Mouse (Mus musculus) thymus, adult 2 months (tissue): ENCODE data around the gene Fnip2. TPM values are rescaled to one million over a fixed set of nuclear protein-coding genes. Genes with fewer than 3 reads are reported as not detected.

Source experiments
- DNase-seq: peaks from one replicate; pipeline ENCODE4 v3.0.0; 2021
- H3K27ac ChIP-seq: fragments of 200-500 bp; 2 replicates; pipeline ENCODE4 v1.5.1; 2012; ENCODE audit warnings: low read length, control low read depth; ENCODE audit not compliant: control insufficient read depth, insufficient read depth
- H3K27me3 ChIP-seq: fragments of 200-500 bp; 2 replicates; pipeline ENCODE4 v1.6.1; 2012; ENCODE audit warnings: mild to moderate bottlenecking, low read length, moderate library complexity, mixed read lengths; ENCODE audit not compliant: control insufficient read depth, insufficient read depth
- H3K36me3 ChIP-seq: fragments of 200-500 bp; 2 replicates; pipeline ENCODE4 v1.6.1; 2012; ENCODE audit warnings: mild to moderate bottlenecking, low read length, moderate library complexity; ENCODE audit not compliant: control insufficient read depth, insufficient read depth
- H3K4me1 ChIP-seq: fragments of 200-500 bp; replicated peaks from 2 replicates; pipeline ENCODE4 v1.6.1; 2012; ENCODE audit warnings: low read length; ENCODE audit not compliant: control insufficient read depth, insufficient read depth
- H3K4me3 ChIP-seq: fragments of 200-500 bp; 2 replicates; pipeline ENCODE4 v1.5.1; 2012; ENCODE audit warnings: mild to moderate bottlenecking, low read length, control low read depth, moderate library complexity; ENCODE audit not compliant: control insufficient read depth, insufficient read depth
- CTCF ChIP-seq: fragments of 200-500 bp; IDR thresholded peaks from 2 replicates; pipeline ENCODE4 v1.5.1; 2012; ENCODE audit warnings: mild to moderate bottlenecking, control low read depth, low read length, moderate library complexity, borderline replicate concordance; ENCODE audit not compliant: control insufficient read depth, poor library complexity, insufficient read depth; ENCODE audit errors: extremely low read depth
- POLR2A ChIP-seq: fragments of 200-500 bp; IDR thresholded peaks from 2 replicates; pipeline ENCODE4 v1.6.1; 2012; ENCODE audit warnings: mild to moderate bottlenecking, low read length, control low read depth, moderate library complexity; ENCODE audit not compliant: control insufficient read depth, poor library complexity, insufficient read depth; ENCODE audit errors: extremely low read depth
- WGBS: fragments of 180-500 bp; shearing (Covaris S2); methylation state at CpG from one replicate; pipeline ENCODE4 v1.1.7; 2018; 5-methylcytosine and 5-hydroxymethylcytosine counted together
- polyA plus RNA-seq: library from polyadenylated mRNA; depleted of rRNA; stranded (reverse); fragments of >200 nt; gene quantifications from 2 replicates; pipeline ENCODE4 v1.2.3, GENCODE M21; 2012

The Fnip2 gene
- polyA plus RNA-seq, 1 experiment: 2.7 TPM

DNA sequence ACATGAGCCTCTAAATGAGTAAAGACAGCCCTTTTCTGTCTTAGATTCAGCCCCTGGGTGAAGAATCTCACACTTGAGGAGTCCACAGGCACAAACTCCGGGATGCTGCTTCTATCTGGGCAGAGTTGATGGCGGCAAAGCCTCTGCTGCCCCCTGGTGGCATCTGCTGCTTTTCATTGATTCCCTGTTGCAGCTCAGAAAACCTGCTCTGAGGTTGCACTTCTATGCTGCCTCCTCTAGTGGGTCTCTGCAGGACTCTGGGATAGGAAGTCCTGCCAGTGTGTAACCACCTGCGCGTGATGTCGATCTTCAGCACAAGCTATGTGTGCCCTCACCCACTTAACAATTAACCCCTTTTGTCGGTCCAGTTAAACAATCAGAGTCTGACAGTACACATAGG is 19.2 kb upstream of the Fnip2 start:
- H3K27me3 ChIP-seq: no peaks in the 10 kb centered on the region
- no peak overlapping the region for H3K27ac ChIP-seq
- no peak for TF ChIP-seq POLR2A
- TF ChIP-seq CTCF: peak; percentile 89
- no peaks in the 10 kb centered on the region for H3K4me1 ChIP-seq
- peak; percentile 87 for DNase-seq
- H3K36me3 ChIP-seq: no peaks in the 10 kb centered on the region
- H3K4me3 ChIP-seq: no peak overlapping the region
- 1% methylated on average over 6 of the region's 6 CpGs for WGBS

DNA sequence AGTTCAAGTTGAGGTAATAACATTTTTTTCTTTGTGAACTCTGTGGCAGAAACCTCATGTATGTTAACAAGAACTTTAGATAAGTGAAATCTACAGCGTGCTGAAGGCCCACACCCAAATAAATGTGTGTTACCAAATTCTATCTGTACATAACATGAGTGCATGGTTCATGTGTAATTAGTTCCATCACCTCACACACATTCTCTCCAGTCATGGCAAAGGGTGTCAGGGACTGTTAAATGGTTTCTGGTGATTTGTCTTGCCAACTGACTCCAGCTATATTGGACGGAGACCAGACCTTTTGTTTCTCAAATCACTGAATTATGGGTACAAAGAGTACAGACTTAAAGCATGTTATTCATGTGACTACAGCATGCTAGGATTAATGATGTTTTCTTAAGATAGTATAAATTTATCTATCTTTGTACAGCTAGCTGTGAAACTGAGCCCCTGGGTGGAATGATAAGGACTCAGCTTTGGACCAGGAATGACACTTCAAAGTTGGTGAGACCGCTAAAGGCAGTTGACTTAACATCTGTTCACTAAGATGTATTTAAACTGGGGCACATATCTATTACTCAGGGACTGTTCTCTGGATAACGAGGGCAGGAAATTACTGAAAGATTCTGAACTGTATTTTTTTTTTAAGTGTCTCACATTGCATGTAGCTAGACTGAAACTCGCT is 12.4 kb upstream of the Fnip2 start:
- Histone ChIP-seq H3K27ac (no peak overlapping the region), H3K4me1 (no peaks in the 10 kb centered on the region)
- WGBS: 93% methylated on average over 5 of the region's 5 CpGs

DNA sequence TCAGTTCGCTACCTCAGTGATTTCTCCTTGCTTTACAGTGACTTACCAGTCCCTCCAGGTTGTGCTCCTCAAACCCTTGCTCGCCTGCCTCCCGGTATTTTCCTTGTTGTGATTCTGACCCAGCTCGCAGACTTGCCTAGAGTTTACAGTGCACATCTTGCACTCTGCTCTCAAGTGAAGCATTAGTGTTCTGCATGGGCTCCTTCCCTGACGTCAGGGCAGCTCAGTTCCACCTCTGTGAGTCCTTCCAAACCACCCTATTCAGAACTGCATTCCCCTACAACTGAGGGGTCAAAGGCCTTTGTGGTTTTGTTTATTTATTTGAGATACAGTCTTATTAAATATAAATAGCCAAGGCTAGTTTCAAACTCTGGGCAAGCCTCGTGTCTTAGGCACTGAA is 10.6 kb upstream of the Fnip2 start:
- H3K4me1 ChIP-seq: no peaks in the 10 kb centered on the region
- WGBS: 94% methylated on average over 6 of the region's 6 CpGs
- H3K27ac ChIP-seq: no peak overlapping the region
- no peak for TF ChIP-seq CTCF
- no peak for TF ChIP-seq POLR2A
- no peaks in the 10 kb centered on the region for H3K27me3 ChIP-seq
- DNase-seq: no peak
- H3K36me3 ChIP-seq: no peaks in the 10 kb centered on the region
- no peak overlapping the region for H3K4me3 ChIP-seq

More for the DNA sequence above, 12.4 kb upstream of the Fnip2 start:
- TF ChIP-seq CTCF: no peak
- no peak for TF ChIP-seq POLR2A
- no peaks in the 10 kb centered on the region for H3K27me3 ChIP-seq
- no peak overlapping the region for H3K4me3 ChIP-seq
- no peak for DNase-seq
- no peaks in the 10 kb centered on the region for H3K36me3 ChIP-seq

DNA sequence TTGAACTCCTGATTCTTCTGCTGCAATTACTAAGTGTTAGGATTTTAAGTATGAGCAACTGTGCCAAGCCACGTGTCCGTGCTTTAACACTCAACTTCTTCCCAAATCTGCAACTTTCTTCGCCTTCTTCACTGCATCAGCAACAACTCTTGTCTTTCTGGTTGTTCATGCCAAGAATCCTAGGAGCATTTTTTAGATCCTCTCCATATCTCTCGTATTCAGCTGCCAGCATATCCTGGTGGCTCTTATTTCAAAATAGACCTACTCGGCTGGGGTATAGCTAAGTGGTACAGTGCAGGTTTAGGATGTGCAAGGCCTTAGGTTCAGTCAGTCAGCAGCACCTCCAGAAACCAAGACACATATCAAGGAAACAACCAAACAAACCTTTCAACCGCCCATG is 10.0 kb upstream of the Fnip2 start:
- Histone ChIP-seq H3K4me1 (no peaks in the 10 kb centered on the region), H3K36me3 (no peaks in the 10 kb centered on the region), H3K27me3 (no peaks in the 10 kb centered on the region), H3K27ac (no peak overlapping the region), H3K4me3 (no peak overlapping the region)
- WGBS: 94% methylated on average over 6 of the region's 6 CpGs
- TF ChIP-seq CTCF (no peak), POLR2A (no peak)
- no peak for DNase-seq

DNA sequence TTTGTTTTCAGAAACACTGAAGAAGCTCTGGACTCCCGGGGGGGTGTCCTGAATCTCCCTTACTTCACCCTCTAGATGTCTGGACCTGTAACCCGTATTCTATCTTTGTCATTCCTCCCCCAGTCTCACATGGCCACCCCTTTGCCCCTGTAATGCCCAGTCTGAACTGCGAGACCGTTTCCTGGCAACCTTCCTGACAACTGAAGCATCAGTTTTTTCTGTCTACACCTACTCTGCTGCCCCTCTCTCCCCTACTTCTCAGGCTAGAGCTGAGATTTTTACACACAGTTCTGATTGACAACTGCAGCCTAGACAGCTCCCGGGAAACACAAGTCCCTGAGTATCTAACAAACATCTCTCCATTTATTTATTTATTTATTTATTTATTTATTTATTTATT is 9.3 kb upstream of the Fnip2 start:
- Histone ChIP-seq H3K4me1 (no peaks in the 10 kb centered on the region), H3K27me3 (no peaks in the 10 kb centered on the region), H3K4me3 (no peak overlapping the region), H3K36me3 (no peaks in the 10 kb centered on the region), H3K27ac (no peak overlapping the region)
- TF ChIP-seq POLR2A (no peak), CTCF (no peak)
- no peak for DNase-seq
- WGBS: 79% methylated on average over 5 of the region's 5 CpGs

DNA sequence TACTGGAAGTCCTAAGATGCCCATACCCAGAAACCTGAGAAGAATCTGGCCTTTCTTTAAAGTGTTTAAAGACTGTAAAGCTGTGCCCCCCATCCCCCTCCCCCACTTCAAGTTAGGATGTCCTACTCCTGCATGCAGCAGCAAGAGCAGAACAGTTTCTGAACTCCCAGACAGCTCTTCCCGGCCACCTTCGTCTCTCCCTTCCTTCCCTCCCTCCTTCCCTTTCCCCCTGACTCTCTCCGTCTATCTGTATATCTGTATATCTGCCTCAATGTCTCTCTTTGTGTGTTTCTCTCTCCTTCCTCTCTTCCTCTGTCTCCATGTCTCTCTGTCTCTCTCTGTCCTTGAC is 8.8 kb upstream of the Fnip2 start:
- Histone ChIP-seq H3K4me3 (no peak overlapping the region), H3K4me1 (no peaks in the 10 kb centered on the region), H3K36me3 (no peaks in the 10 kb centered on the region), H3K27me3 (no peaks in the 10 kb centered on the region), H3K27ac (no peak overlapping the region)
- TF ChIP-seq POLR2A (no peak), CTCF (no peak)
- no peak for DNase-seq
- 78% methylated on average over 3 of the region's 3 CpGs for WGBS

DNA sequence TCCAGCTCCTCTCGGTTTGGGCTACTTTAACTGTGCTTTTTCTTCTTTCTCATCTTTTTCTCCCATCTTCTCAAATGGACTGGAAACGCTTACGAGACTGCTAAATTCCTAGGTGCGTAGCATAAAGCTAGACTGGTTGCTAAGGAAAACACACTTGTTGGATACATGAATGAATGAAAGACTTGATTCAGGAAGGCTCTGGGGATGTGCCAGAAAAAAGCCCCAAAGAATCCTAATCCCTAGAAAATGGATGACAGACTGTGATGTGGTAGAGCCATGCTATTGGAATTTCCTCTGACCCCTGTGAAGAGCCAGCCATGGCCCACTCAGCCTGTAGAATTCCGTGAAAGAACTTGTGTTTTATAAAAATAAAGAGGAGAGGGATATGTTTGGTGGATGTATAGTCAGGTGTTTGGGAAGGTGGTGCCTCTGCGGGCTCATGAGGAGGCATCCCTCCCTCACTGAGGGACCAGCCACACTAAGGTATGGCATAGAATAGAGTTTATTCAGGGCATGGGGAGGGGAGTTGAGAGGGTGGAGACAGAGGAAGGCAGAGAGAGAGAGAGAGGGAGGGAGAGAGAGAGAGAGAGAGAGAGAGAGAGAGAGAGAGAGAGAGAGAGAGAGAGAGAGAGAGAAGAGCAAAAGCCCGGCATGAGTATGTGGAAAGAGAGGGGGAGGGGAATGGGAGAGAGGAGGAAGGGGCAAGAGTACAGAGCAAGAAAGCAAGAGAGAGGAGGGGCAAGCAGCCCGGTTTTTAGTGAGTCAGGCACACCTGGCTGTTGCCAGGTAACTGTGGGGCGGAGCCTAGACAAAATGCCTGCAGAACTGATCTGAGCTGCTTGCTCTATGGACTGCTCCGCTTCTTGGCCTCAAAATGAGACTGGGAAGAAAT is 8.2 kb upstream of the Fnip2 start:
- no peak for DNase-seq
- no peaks in the 10 kb centered on the region for H3K36me3 ChIP-seq
- no peaks in the 10 kb centered on the region for H3K27me3 ChIP-seq
- H3K27ac ChIP-seq: no peak overlapping the region
- H3K4me3 ChIP-seq: no peak overlapping the region
- no peaks in the 10 kb centered on the region for H3K4me1 ChIP-seq
- WGBS: 83% methylated on average over 10 of the region's 10 CpGs
- no peak for TF ChIP-seq CTCF
- TF ChIP-seq POLR2A: no peak
